Mouse (Mus musculus) left cerebral cortex, adult 9 months (tissue): ENCODE results near the gene Syngr1.
A peak's percentile ranks its signal among the peaks of the same experiment; 100 is the strongest.

ENCODE experiments used
- DNase-seq, 2 experiments: peaks; one replicate each; pipeline ENCODE4 v3.0.0; 2022; ENCODE audit warnings: low spot score in 2 of 2

The Syngr1 gene

GRCm38 (mm10) chr15:80070095-80070644 lies 21.0 kb upstream of the Syngr1 start:
- DNase-seq = no peak

- DNase-seq = no peak
These were observed 19.1 kb upstream of the Syngr1 start for GRCm38 (mm10) chr15:80071951-80072437.

- DNase-seq = no peak
These were observed 18.4 kb upstream of the Syngr1 start for GRCm38 (mm10) chr15:80072579-80073255.

- no peak for DNase-seq
These were observed 17.9 kb upstream of the Syngr1 start for GRCm38 (mm10) chr15:80073256-80073621.

GRCm38 (mm10) chr15:80074663-80075373 lies 16.3 kb upstream of the Syngr1 start:
- no peak for DNase-seq

GRCm38 (mm10) chr15:80075374-80075694 lies 15.8 kb upstream of the Syngr1 start:
- no peak for DNase-seq

GRCm38 (mm10) chr15:80075733-80076337 lies 15.3 kb upstream of the Syngr1 start:
- no peak for DNase-seq

- DNase-seq = peak in 1 of 2 experiments; percentile 79
These were observed 14.6 kb upstream of the Syngr1 start for GRCm38 (mm10) chr15:80076338-80077136.

- DNase-seq = no peak
These were observed 12.9 kb upstream of the Syngr1 start for GRCm38 (mm10) chr15:80078058-80078814.

GRCm38 (mm10) chr15:80079129-80079668 lies 11.9 kb upstream of the Syngr1 start:
- DNase-seq = no peak

- no peak for DNase-seq
These were observed 11.2 kb upstream of the Syngr1 start for GRCm38 (mm10) chr15:80079954-80080353.

GRCm38 (mm10) chr15:80080711-80081615 lies 10.2 kb upstream of the Syngr1 start:
- no peak for DNase-seq

GRCm38 (mm10) chr15:80081801-80082546 lies 9.2 kb upstream of the Syngr1 start:
- DNase-seq = no peak

- DNase-seq = no peak
These were observed 8.4 kb upstream of the Syngr1 start for GRCm38 (mm10) chr15:80082661-80083275.

GRCm38 (mm10) chr15:80083276-80083731 lies 7.8 kb upstream of the Syngr1 start:
- DNase-seq = peak; percentile 97 to 99

- no peak for DNase-seq
These were observed 7.4 kb upstream of the Syngr1 start for GRCm38 (mm10) chr15:80083740-80084139.

- DNase-seq = no peak
These were observed 3.6 kb upstream of the Syngr1 start for GRCm38 (mm10) chr15:80087406-80088012.

- DNase-seq = peak in 1 of 2 experiments; percentile 97
These were observed 2.5 kb upstream of the Syngr1 start for GRCm38 (mm10) chr15:80088637-80089036.
